Mouse (Mus musculus): ENCODE results near the gene Kansl2. TPM values are rescaled to one million over a fixed set of nuclear protein-coding genes. Genes with fewer than 3 reads are reported as not detected.
A peak's percentile ranks its signal among the peaks of the same experiment; 100 is the strongest.

The Kansl2 gene
- polyA plus RNA-seq, 1 experiment = 32.1 TPM

- 84% methylated on average over 6 of the region's 6 CpGs for WGBS
- peaks cover 7% of the 10 kb centered on the region for H3K4me1 ChIP-seq (ENCODE audit: control insufficient read depth, insufficient read depth, low read length)
- TF ChIP-seq POLR2A (IDR thresholded peaks at IDR 0.05; ENCODE audit: borderline replicate concordance, extremely low read depth, low read depth, low read length) = no peak
- no peak for TF ChIP-seq CTCF (IDR thresholded peaks at IDR 0.05; ENCODE audit: insufficient read depth, low read length)
- DNase-seq = no peak
- H3K4me3 ChIP-seq (replicated peaks; ENCODE audit: extremely low read depth, low read depth, low read length) = no peak overlapping the region
These were observed 26.7 kb downstream of the Kansl2 start for GRCm38 (mm10) chr15:98507321-98507720.

GRCm38 (mm10) chr15:98506253-98506957 lies 27.7 kb downstream of the Kansl2 start:
- DNase-seq = no peak
- peaks cover 3% of the 10 kb centered on the region for H3K4me1 ChIP-seq (ENCODE audit: control insufficient read depth, insufficient read depth, low read length)
- TF ChIP-seq CTCF (IDR thresholded peaks at IDR 0.05; ENCODE audit: insufficient read depth, low read length) (no peak), POLR2A (IDR thresholded peaks at IDR 0.05; ENCODE audit: borderline replicate concordance, extremely low read depth, low read depth, low read length) (no peak)
- 51% methylated on average over 9 of the region's 9 CpGs for WGBS
- H3K4me3 ChIP-seq (replicated peaks; ENCODE audit: extremely low read depth, low read depth, low read length) = no peak overlapping the region

GRCm38 (mm10) chr15:98504514-98504913 lies 29.6 kb downstream of the Kansl2 start:
- peak; percentile 56 for DNase-seq

GRCm38 (mm10) chr15:98503317-98503716 lies 30.7 kb downstream of the Kansl2 start:
- TF ChIP-seq CTCF (IDR thresholded peaks at IDR 0.05; ENCODE audit: insufficient read depth, low read length) (no peak), POLR2A (IDR thresholded peaks at IDR 0.05; ENCODE audit: borderline replicate concordance, extremely low read depth, low read depth, low read length) (no peak)
- WGBS = 78% methylated on average over 3 of the region's 3 CpGs
- H3K4me1 ChIP-seq (ENCODE audit: control insufficient read depth, insufficient read depth, low read length) = no peaks in the 10 kb centered on the region
- H3K4me3 ChIP-seq (replicated peaks; ENCODE audit: extremely low read depth, low read depth, low read length) = no peak overlapping the region
- no peak for DNase-seq

More at GRCm38 (mm10) chr15:98504514-98504913, 29.6 kb downstream of the Kansl2 start:
- WGBS = 19% methylated on average over 18 of the region's 18 CpGs
- no peaks in the 10 kb centered on the region for H3K4me1 ChIP-seq (ENCODE audit: control insufficient read depth, insufficient read depth, low read length)
- H3K4me3 ChIP-seq (replicated peaks; ENCODE audit: extremely low read depth, low read depth, low read length) = no peak overlapping the region
- peak; percentile 73 for TF ChIP-seq CTCF (IDR thresholded peaks at IDR 0.05; ENCODE audit: insufficient read depth, low read length)
- TF ChIP-seq POLR2A (IDR thresholded peaks at IDR 0.05; ENCODE audit: borderline replicate concordance, extremely low read depth, low read depth, low read length) = no peak

GRCm38 (mm10) chr15:98497631-98498030 lies 36.4 kb downstream of the Kansl2 start:
- Histone ChIP-seq H3K4me1 (ENCODE audit: control insufficient read depth, insufficient read depth, low read length) (no peaks in the 10 kb centered on the region), H3K4me3 (replicated peaks; ENCODE audit: extremely low read depth, low read depth, low read length) (no peak overlapping the region)
- no peak for DNase-seq
- TF ChIP-seq POLR2A (IDR thresholded peaks at IDR 0.05; ENCODE audit: borderline replicate concordance, extremely low read depth, low read depth, low read length) = no peak
- TF ChIP-seq CTCF (IDR thresholded peaks at IDR 0.05; ENCODE audit: insufficient read depth, low read length) = no peak
- 78% methylated on average over 17 of the region's 17 CpGs for WGBS

GRCm38 (mm10) chr15:98492102-98492501 lies 42.0 kb downstream of the Kansl2 start, which contains the start of gene Olfr279:
Gene Olfr279 (plus strand): TSS chr15:98492402.
- Histone ChIP-seq H3K4me1 (ENCODE audit: control insufficient read depth, insufficient read depth, low read length) (peaks cover 3% of the 10 kb centered on the region), H3K4me3 (replicated peaks; ENCODE audit: extremely low read depth, low read depth, low read length) (no peak within 1 kb of the TSS)
- WGBS = 45% methylated on average over 4 of the region's 4 CpGs
- DNase-seq = no peak
- TF ChIP-seq CTCF (IDR thresholded peaks at IDR 0.05; ENCODE audit: insufficient read depth, low read length) (no peak), POLR2A (IDR thresholded peaks at IDR 0.05; ENCODE audit: borderline replicate concordance, extremely low read depth, low read depth, low read length) (no peak)

GRCm38 (mm10) chr15:98491332-98491731 lies 42.7 kb downstream of the Kansl2 start:
- TF ChIP-seq POLR2A (IDR thresholded peaks at IDR 0.05; ENCODE audit: borderline replicate concordance, extremely low read depth, low read depth, low read length) (no peak), CTCF (IDR thresholded peaks at IDR 0.05; ENCODE audit: insufficient read depth, low read length) (no peak)
- no peak for DNase-seq
- Histone ChIP-seq H3K4me1 (ENCODE audit: control insufficient read depth, insufficient read depth, low read length) (peaks cover 3% of the 10 kb centered on the region), H3K4me3 (replicated peaks; ENCODE audit: extremely low read depth, low read depth, low read length) (no peak overlapping the region)
- 27% methylated on average over 2 of the region's 2 CpGs for WGBS

- peaks cover 14% of the 10 kb centered on the region for H3K4me1 ChIP-seq (ENCODE audit: control insufficient read depth, insufficient read depth, low read length)
- TF ChIP-seq CTCF (IDR thresholded peaks at IDR 0.05; ENCODE audit: insufficient read depth, low read length) (no peak), POLR2A (IDR thresholded peaks at IDR 0.05; ENCODE audit: borderline replicate concordance, extremely low read depth, low read depth, low read length) (no peak)
- DNase-seq = no peak
- H3K4me3 ChIP-seq (replicated peaks; ENCODE audit: extremely low read depth, low read depth, low read length) = no peak overlapping the region
- WGBS = 90% methylated on average over 8 of the region's 8 CpGs
These were observed 47.5 kb downstream of the Kansl2 start for GRCm38 (mm10) chr15:98486433-98487021.

- DNase-seq = no peak
- no peak overlapping the region for H3K4me3 ChIP-seq (replicated peaks; ENCODE audit: extremely low read depth, low read depth, low read length)
- WGBS = 44% methylated on average over 18 of the region's 18 CpGs
- H3K4me1 ChIP-seq (ENCODE audit: control insufficient read depth, insufficient read depth, low read length) = peaks cover 11% of the 10 kb centered on the region
- TF ChIP-seq CTCF (IDR thresholded peaks at IDR 0.05; ENCODE audit: insufficient read depth, low read length) (no peak), POLR2A (IDR thresholded peaks at IDR 0.05; ENCODE audit: borderline replicate concordance, extremely low read depth, low read depth, low read length) (no peak)
These were observed 49.9 kb downstream of the Kansl2 start for GRCm38 (mm10) chr15:98483907-98484886.
